Mouse (Mus musculus) adrenal gland, postnatal 10 days (tissue): Measurements from ENCODE around the gene Idh3g. TPM values are rescaled to one million over a fixed set of nuclear protein-coding genes. Genes with fewer than 3 reads are reported as not detected.
A peak's percentile ranks its signal among the peaks of the same experiment; 100 is the strongest.

Source experiments
- DNase-seq: peaks from one replicate; pipeline ENCODE4 v3.0.0; 2021; ENCODE audit warnings: mixed read lengths
- long read RNA-seq, 2 experiments: library from polyadenylated mRNA; stranded (forward); transcript quantifications; one replicate each; pipeline ENCODE4 v2.0.0; 2021
- total RNA-seq, 2 experiments: library from RNA; stranded (reverse); gene quantifications; 2 replicates each; pipeline ENCODE4 v1.2.3; 2021

Idh3g gene
- total RNA-seq: 100 to 1,000 TPM; 681 to 708 TPM
- long read RNA-seq, experiment 1, partial matches to known transcripts: 59 of 923 reads
- long read RNA-seq, experiment 1, other reads (novel, unspliced or antisense): 862 of 923 reads
- long read RNA-seq, experiment 2, partial matches to known transcripts: 20 of 468 reads
- long read RNA-seq, experiment 2, other reads (novel, unspliced or antisense): 443 of 468 reads

DNA sequence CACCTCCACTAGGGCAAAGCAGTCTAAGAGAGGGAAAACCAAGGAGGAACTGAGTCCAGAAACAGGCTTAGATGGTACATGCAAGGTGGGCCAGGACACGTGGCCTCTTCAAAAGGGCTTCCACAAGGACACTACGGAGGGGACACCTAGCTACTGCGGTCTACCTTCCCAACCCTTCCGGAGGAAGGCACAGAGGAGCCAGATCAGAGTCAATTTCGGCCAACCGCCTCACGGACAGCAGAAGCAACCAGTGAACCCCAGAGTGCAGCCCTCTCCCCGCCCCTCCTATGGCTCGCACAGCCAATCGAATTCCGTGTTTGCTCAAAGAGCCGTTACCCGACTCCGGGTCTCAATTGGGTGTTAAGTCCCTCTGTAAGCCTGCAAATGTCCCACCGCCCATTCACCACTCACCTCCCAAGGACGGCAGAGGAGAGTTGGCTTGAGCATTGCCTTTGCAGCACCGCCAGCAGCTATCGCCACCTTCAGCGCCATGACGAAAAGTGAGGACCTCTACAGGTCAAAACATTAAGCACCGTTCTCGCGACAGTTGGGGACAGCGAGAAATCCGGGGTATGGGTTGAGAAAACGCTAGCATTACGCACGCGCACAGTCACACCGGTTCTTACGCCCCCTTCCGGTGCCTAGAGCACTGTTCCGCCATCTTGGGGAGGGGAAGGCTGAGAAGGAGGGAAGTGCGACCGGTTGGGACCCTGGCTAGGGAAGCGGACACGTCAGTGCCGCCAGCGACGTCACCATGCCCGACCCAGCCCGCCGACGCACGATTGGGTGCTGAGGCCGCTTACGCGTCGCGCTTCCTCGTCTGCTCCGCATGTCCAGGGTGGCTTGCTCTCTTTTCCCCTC lies at the start of gene Idh3g, which contains the start of gene Ssr4:
Gene Idh3g (minus strand): TSS at position 534 of the 861 bp plus-strand sequence.
Gene Ssr4 (plus strand): TSS at position 665 of the 861 bp plus-strand sequence.
- peak; percentile 92 for DNase-seq

- no peak for DNase-seq
Observed at GRCm38 (mm10) chrX:73835731-73836130, 49.0 kb upstream of the Idh3g start.

GRCm38 (mm10) chrX:73824185-73825151 lies 37.8 kb upstream of the Idh3g start, which contains the start of gene Pdzd4:
Gene Pdzd4, minus strand, starts transcription at chrX:73824969.
- DNase-seq: peak; percentile 66

- no peak for DNase-seq
Observed at GRCm38 (mm10) chrX:73823747-73824146, 37.0 kb upstream of the Idh3g start.

GRCm38 (mm10) chrX:73816596-73817314 lies 30.1 kb upstream of the Idh3g start:
- DNase-seq: no peak

DNA sequence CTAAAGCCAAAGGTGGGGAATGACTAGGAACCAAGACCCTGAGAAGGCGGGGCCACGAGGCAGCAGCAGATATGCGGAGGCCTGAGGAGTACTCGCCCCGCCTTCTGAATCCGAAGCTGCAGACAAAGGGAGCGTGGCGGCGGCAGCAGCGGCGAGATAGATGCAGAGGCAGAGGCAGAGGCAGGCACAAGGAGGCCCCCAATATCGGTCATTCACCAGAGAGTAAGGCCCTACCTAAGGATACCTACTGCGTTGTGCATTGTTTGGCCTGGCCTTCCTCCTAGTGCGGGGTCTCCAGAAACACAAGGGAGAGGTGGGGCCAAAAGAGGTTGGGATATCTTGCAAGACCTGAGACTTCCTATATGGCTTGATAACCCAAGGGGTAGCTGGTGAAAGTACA lies 28.4 kb upstream of the Idh3g start:
- no peak for DNase-seq

GRCm38 (mm10) chrX:73805814-73806213 lies 19.1 kb upstream of the Idh3g start:
- no peak for DNase-seq

DNA sequence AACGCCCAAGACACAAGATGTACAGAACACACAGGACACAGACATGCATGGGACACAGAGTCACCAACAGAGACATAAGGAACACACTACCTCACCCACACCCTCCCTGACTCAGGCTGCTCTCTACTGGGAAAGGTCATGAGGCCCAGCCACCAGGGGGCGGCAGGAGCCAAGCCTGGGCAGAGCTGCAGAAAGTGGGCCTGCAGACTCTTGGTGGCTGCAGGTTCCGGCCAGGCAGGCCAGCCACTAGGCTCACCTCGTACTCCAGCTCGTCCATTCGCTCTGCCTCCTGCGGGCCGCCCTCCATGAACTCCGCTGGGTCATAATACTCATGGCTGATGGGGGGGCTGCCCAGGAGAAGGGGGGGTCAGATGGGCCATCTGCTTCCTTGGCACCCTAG lies 11.8 kb upstream of the Idh3g start:
- peak; percentile 84 for DNase-seq

- no peak for DNase-seq
Observed at GRCm38 (mm10) chrX:73797511-73797910, 10.8 kb upstream of the Idh3g start.

- DNase-seq: no peak
Observed at GRCm38 (mm10) chrX:73793505-73793904, 6.8 kb upstream of the Idh3g start.

GRCm38 (mm10) chrX:73793039-73793438 lies 6.3 kb upstream of the Idh3g start:
- no peak for DNase-seq

- no peak for DNase-seq
Observed at GRCm38 (mm10) chrX:73788501-73788900, 1.8 kb upstream of the Idh3g start.

GRCm38 (mm10) chrX:73787225-73787558 lies 495 bp upstream of the Idh3g start:
- DNase-seq: no peak

DNA sequence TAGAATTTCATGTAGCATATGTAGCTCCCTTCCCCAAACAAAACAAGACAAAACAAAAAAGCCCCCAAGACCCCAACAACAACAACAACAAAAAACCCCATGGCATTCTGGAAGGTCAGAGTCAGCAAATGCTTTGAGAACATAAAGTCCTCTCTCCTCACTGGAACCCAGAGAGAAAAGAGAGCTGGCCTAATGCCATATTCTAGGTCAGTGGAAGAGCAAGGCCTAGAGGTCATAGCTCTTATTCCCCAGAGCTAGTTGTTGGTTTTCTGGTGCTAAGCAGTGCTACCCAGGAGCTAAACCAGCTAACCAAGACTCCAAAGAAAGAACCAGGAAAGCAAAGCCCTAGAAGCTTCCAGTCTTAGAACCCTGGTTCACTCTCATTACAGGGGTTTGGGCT lies 1.0 kb downstream of the Idh3g start:
- DNase-seq: no peak

DNA sequence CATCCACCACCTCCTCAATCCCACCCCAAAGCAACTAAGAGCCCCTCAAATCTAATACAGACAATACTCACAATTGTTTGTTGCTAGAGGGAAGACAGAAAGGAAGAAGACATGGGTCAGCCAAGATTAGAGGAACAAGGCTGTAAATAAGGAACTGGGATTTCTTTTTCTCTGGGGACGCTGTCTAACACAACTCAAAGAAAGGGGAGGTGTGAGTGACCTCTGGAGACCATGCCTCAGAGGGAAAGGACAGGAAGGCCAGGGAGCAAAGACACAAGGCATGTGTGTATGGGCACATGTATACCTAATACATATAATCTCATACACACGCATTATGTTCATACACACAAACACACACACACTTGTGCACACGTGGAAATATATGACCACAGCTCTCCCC lies 4.5 kb downstream of the Idh3g start:
- DNase-seq: no peak

- no peak for DNase-seq
Observed at GRCm38 (mm10) chrX:73774802-73775483, 11.8 kb downstream of the Idh3g start.

GRCm38 (mm10) chrX:73774168-73774760 lies 12.4 kb downstream of the Idh3g start, which contains the start of gene Srpk3:
Gene Srpk3, plus strand, starts transcription at chrX:73774405.
- no peak for DNase-seq

DNA sequence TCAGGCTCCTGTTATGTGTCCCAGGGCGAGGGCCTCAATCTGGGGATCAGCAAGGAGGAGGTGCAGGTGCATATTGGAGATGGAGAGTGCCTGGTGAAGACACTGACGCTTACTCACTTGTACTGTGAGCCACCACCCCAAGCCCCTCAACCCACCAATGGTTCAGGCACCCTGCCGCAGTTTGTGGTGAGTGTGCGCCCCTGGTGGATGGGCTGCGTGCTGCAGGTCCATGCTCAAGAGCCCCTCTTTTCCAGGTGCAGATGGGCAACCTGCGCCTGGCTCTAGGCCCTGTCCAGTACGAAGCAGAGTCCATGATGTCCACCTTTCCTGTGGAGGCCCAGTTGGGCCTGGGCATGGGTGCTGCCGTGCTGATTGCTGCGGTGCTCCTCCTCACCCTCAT lies 19.4 kb downstream of the Idh3g start:
- no peak for DNase-seq

- DNase-seq: peak; percentile 75
Observed at GRCm38 (mm10) chrX:73765311-73765710, 21.4 kb downstream of the Idh3g start.

- no peak for DNase-seq
Observed at GRCm38 (mm10) chrX:73758611-73759290, 27.9 kb downstream of the Idh3g start.
